Comparison of ENCODE assay signal across 17 mouse cellular contexts in genomic region chr6:24451026-24451821, GRCm38 (mm10).
DNase-seq lines count a peak whose midpoint lies in the region; ATAC-seq and TF ChIP-seq lines count a peak whose summit lies in the region.
"Had no signal": no experiment of that assay in that cellular context is flagged by ENCODE, and none has a peak within 500 bp of the region (broad histone marks: within the 10 kb centered on the region; RNA-seq: fewer than 3 reads in every experiment).

No protein-coding gene starts in this region.

- WGBS in heart, embryonic 15.5 days, result 64% methylated on average over 22 of the region's 22 CpGs
- WGBS in midbrain, embryonic 13.5 days, result 84% methylated on average over 22 of the region's 22 CpGs
- 81% methylated on average over 22 of the region's 22 CpGs for WGBS in midbrain, embryonic 15.5 days
- 25% methylated on average over 22 of the region's 22 CpGs for WGBS in kidney, postnatal 0 days

- no peaks in the 10 kb centered on the region for H3K9me3 ChIP-seq in heart, embryonic 15.5 days (replicated peaks)
- H3K9me3 ChIP-seq in midbrain, embryonic 13.5 days, result no peaks in the 10 kb centered on the region
- H3K9me3 ChIP-seq in midbrain, embryonic 15.5 days, result no peaks in the 10 kb centered on the region
- no peaks in the 10 kb centered on the region for H3K9me3 ChIP-seq in kidney, postnatal 0 days (replicated peaks; ENCODE audit: low read length)
- H3K9me3 ChIP-seq: embryonic facial prominence, embryonic 13.5 days; hindbrain, embryonic 12.5 days; limb, embryonic 15.5 days had no signal

- intact Hi-C loops in heart, postnatal 14 days (cut with DNase I), result no loop called here

- ATAC-seq in heart, embryonic 15.5 days (replicated peaks; ENCODE audit: insufficient number of reproducible peaks, insufficient read depth, low FRiP score, low read depth), result no peak
- ATAC-seq in midbrain, embryonic 13.5 days, result 0 out of 2 replicates have a peak, but pooled peaks have one; percentile 37
- ATAC-seq in midbrain, embryonic 15.5 days (replicated peaks), result no peak
- ATAC-seq in kidney, postnatal 0 days (replicated peaks; ENCODE audit: low FRiP score, low read depth), result no peak; the same call in 1 of the 2 replicates
- ATAC-seq: forebrain, postnatal 0 days had no signal

- no peaks in the 10 kb centered on the region for H3K36me3 ChIP-seq in heart, embryonic 15.5 days
- no peaks in the 10 kb centered on the region for H3K36me3 ChIP-seq in midbrain, embryonic 13.5 days
- H3K36me3 ChIP-seq in midbrain, embryonic 15.5 days (replicated peaks), result no peaks in the 10 kb centered on the region
- H3K36me3 ChIP-seq in kidney, postnatal 0 days (ENCODE audit: insufficient read depth, low read length), result no peaks in the 10 kb centered on the region
- H3K36me3 ChIP-seq: embryonic facial prominence, embryonic 13.5 days; hindbrain, embryonic 12.5 days; limb, embryonic 15.5 days had no signal

- no peak for DNase-seq in heart, postnatal 14 days
- DNase-seq in kidney, postnatal 0 days (ENCODE audit: low spot score), result peak; percentile 45
- DNase-seq in frontal cortex, postnatal 25 days (ENCODE audit: low spot score in 2 of 2), result no peak
- no peak for DNase-seq in adrenal gland, postnatal 14 days
- DNase-seq: B cell, adult 2 months; cerebellum, adult 9-10 months; forebrain, postnatal 0 days; layer of hippocampus, postnatal 36 days; right cerebral cortex, postnatal 4 days had no signal

- no peak overlapping the region for H3K27ac ChIP-seq in heart, embryonic 15.5 days
- no peak overlapping the region for H3K27ac ChIP-seq in midbrain, embryonic 13.5 days
- H3K27ac ChIP-seq in midbrain, embryonic 15.5 days, result no peak overlapping the region
- H3K27ac ChIP-seq in kidney, postnatal 0 days, result no peak overlapping the region
- H3K27ac ChIP-seq: embryonic facial prominence, embryonic 13.5 days; hindbrain, embryonic 12.5 days; layer of hippocampus, adult 2 months; limb, embryonic 15.5 days; stomach, postnatal 0 days had no signal

- H3K9ac ChIP-seq in heart, embryonic 15.5 days, result no peak overlapping the region
- H3K9ac ChIP-seq in midbrain, embryonic 13.5 days (replicated peaks), result no peak overlapping the region
- H3K9ac ChIP-seq in midbrain, embryonic 15.5 days, result no peak overlapping the region
- no peak overlapping the region for H3K9ac ChIP-seq in kidney, postnatal 0 days (ENCODE audit: low read depth, low read length)
- H3K9ac ChIP-seq: embryonic facial prominence, embryonic 13.5 days; forebrain, postnatal 0 days; hindbrain, embryonic 12.5 days; limb, embryonic 15.5 days had no signal

- no peak overlapping the region for H3K4me3 ChIP-seq in heart, embryonic 15.5 days
- no peak overlapping the region for H3K4me3 ChIP-seq in midbrain, embryonic 13.5 days (replicated peaks)
- H3K4me3 ChIP-seq in midbrain, embryonic 15.5 days, result no peak overlapping the region
- H3K4me3 ChIP-seq in kidney, postnatal 0 days (replicated peaks; ENCODE audit: low read depth, low read length), result no peak overlapping the region
- H3K4me3 ChIP-seq: embryonic facial prominence, embryonic 13.5 days; hindbrain, embryonic 12.5 days; layer of hippocampus, adult 2 months; limb, embryonic 15.5 days had no signal

- peak overlapping the region; percentile 1; the same call in 1 of the 2 replicates for H3K4me2 ChIP-seq in heart, embryonic 15.5 days
- H3K4me2 ChIP-seq in midbrain, embryonic 13.5 days (replicated peaks), result no peak overlapping the region
- no peak overlapping the region for H3K4me2 ChIP-seq in midbrain, embryonic 15.5 days
- H3K4me2 ChIP-seq in kidney, postnatal 0 days (ENCODE audit: low read length), result peak overlapping the region; percentile 46
- H3K4me2 ChIP-seq: embryonic facial prominence, embryonic 13.5 days; hindbrain, embryonic 12.5 days; limb, embryonic 15.5 days had no signal

- H3K4me1 ChIP-seq in heart, embryonic 15.5 days (replicated peaks), result no peaks in the 10 kb centered on the region
- no peaks in the 10 kb centered on the region for H3K4me1 ChIP-seq in midbrain, embryonic 13.5 days (replicated peaks)
- H3K4me1 ChIP-seq in midbrain, embryonic 15.5 days, result no peaks in the 10 kb centered on the region
- H3K4me1 ChIP-seq in kidney, postnatal 0 days (replicated peaks; ENCODE audit: insufficient read depth, low read length), result no peaks in the 10 kb centered on the region
- H3K4me1 ChIP-seq: embryonic facial prominence, embryonic 13.5 days; hindbrain, embryonic 12.5 days; limb, embryonic 15.5 days had no signal

- H3K27me3 ChIP-seq in heart, embryonic 15.5 days, result no peaks in the 10 kb centered on the region
- H3K27me3 ChIP-seq in midbrain, embryonic 13.5 days, result no peaks in the 10 kb centered on the region
- no peaks in the 10 kb centered on the region for H3K27me3 ChIP-seq in midbrain, embryonic 15.5 days (replicated peaks)
- no peaks in the 10 kb centered on the region for H3K27me3 ChIP-seq in kidney, postnatal 0 days (ENCODE audit: insufficient read depth, low read length)
- H3K27me3 ChIP-seq: embryonic facial prominence, embryonic 13.5 days; hindbrain, embryonic 12.5 days; limb, embryonic 15.5 days had no signal

- TF ChIP-seq CTCF in kidney, postnatal 0 days (IDR thresholded peaks at IDR 0.05; ENCODE audit: low read depth), result no peak

Comparison
In these comparisons a context has a peak if more than half of its experiments do, and no peak if none do; other contexts are left out.
1. H3K4me2 ChIP-seq: peak in heart, embryonic 15.5 days (single experiment) and kidney, postnatal 0 days (single experiment); none in midbrain, embryonic 13.5 days (single experiment) and midbrain, embryonic 15.5 days (single experiment).